Mouse (Mus musculus): Measurements from ENCODE around the gene Pramef20. TPM values are rescaled to one million over a fixed set of nuclear protein-coding genes. Genes with fewer than 3 reads are reported as not detected.

Pramef20 gene
- not detected in 2 replicates for polyA plus RNA-seq (2015; fragmentation: Nextera tagmentation; extraction: Ambion mirVana)

DNA sequence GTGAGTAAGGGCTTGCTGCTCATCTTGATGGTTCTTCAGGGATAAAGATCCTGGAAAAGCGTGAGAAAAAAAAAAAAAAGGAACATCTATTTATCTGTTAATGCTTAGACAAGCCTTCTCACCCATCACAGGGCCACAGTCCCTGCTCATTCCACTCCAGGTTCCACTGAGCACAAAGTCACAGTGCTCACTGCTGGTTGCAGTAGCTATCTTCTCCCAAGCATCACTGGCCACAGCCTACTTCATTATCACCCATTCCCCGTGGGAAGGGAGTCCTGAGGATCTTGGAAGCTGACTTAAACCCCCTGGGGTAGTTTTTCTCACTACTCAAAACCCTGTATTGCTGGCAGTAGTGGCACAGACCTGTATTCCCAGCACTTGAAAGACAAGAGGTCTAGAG, at the start of gene Pramef20:
Pramef20 (minus strand) TSS at position 23 of the 400 bp plus-strand sequence.
- Histone ChIP-seq H3K4me2 (ENCODE audit: low read length) (no peak within 1 kb of the TSS), H3K36me3 (ENCODE audit: insufficient read depth, low read length) (no peaks in the 10 kb centered on the region), H3K4me1 (replicated peaks; ENCODE audit: insufficient read depth, low read length) (no peaks in the 10 kb centered on the region), H3K27ac (no peak within 1 kb of the TSS), H3K4me3 (replicated peaks; ENCODE audit: low read depth, low read length) (no peak within 1 kb of the TSS), H3K9ac (ENCODE audit: low read depth, low read length) (no peak within 1 kb of the TSS), H3K9me3 (replicated peaks; ENCODE audit: low read length) (no peaks in the 10 kb centered on the region), H3K27me3 (ENCODE audit: insufficient read depth, low read length) (no peaks in the 10 kb centered on the region)
- ATAC-seq (replicated peaks; ENCODE audit: low FRiP score, low read depth) (no peak), DNase-seq (ENCODE audit: low spot score) (no peak)
- TF ChIP-seq CTCF (IDR thresholded peaks at IDR 0.05; ENCODE audit: low read depth), result no peak
- WGBS, result 55% methylated on average over 2 of the region's 2 CpGs

DNA sequence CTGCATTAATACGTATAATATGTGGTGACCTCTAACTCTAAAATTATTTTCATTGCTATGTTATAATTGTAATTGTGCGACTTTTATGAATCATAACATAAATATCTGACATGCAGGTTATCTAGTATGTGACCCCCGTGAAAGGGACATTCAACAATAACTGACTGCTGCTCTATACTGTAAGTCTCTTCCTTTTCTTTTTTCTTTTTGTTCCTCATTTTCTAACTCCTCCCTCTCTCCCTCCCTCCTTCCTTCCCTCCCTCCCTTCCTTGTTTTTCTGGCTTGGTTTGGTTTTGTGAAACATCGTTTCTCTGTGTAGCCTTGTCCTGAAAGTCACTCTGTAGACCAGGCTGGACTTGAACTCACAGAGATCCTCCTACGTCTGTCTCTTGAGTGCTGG, 46.9 kb upstream of the Pramef20 start:
- no peak for TF ChIP-seq CTCF (IDR thresholded peaks at IDR 0.05; ENCODE audit: low read depth)

DNA sequence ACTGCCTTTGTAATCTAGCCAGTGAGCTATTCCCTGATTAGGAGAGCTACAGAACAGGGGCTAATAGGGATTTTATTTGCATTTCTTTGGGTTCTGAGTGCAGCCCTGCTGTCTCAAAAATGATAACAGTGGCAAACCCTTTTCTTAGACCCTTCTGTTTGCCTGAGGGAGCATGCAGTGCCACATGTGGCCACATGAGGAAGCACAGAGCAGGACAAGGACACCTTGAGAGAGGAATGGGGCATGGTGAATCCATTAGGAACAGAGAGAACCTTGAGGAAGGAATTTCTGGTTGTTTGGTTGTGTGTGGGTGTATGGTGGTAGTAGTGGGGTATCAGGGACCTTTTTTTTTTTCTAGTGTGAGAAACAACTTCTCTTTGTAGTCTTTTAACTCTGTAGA, 42.9 kb upstream of the Pramef20 start:
- Histone ChIP-seq H3K9me3 (replicated peaks; ENCODE audit: low read length) (no peaks in the 10 kb centered on the region), H3K27ac (no peak overlapping the region), H3K9ac (ENCODE audit: low read depth, low read length) (no peak overlapping the region), H3K4me1 (replicated peaks; ENCODE audit: insufficient read depth, low read length) (no peaks in the 10 kb centered on the region), H3K36me3 (ENCODE audit: insufficient read depth, low read length) (no peaks in the 10 kb centered on the region), H3K4me2 (ENCODE audit: low read length) (no peak overlapping the region), H3K27me3 (ENCODE audit: insufficient read depth, low read length) (no peaks in the 10 kb centered on the region), H3K4me3 (replicated peaks; ENCODE audit: low read depth, low read length) (no peak overlapping the region)
- DNase-seq (ENCODE audit: low spot score) (no peak), ATAC-seq (replicated peaks; ENCODE audit: low FRiP score, low read depth) (no peak)
- peak; percentile 53 for TF ChIP-seq CTCF (IDR thresholded peaks at IDR 0.05; ENCODE audit: low read depth)

More for the DNA sequence above, 46.9 kb upstream of the Pramef20 start:
- no peak overlapping the region for H3K27ac ChIP-seq
- no peaks in the 10 kb centered on the region for H3K4me1 ChIP-seq (replicated peaks; ENCODE audit: insufficient read depth, low read length)
- H3K36me3 ChIP-seq (ENCODE audit: insufficient read depth, low read length), result no peaks in the 10 kb centered on the region
- H3K4me3 ChIP-seq (replicated peaks; ENCODE audit: low read depth, low read length), result no peak overlapping the region
- no peak overlapping the region for H3K9ac ChIP-seq (ENCODE audit: low read depth, low read length)
- H3K4me2 ChIP-seq (ENCODE audit: low read length), result no peak overlapping the region
- H3K27me3 ChIP-seq (ENCODE audit: insufficient read depth, low read length), result no peaks in the 10 kb centered on the region
- ATAC-seq (replicated peaks; ENCODE audit: low FRiP score, low read depth) (no peak), DNase-seq (ENCODE audit: low spot score) (no peak)
- whole genome bisulfite sequencing, result 71% methylated on average over 5 of the region's 5 CpGs
- no peaks in the 10 kb centered on the region for H3K9me3 ChIP-seq (replicated peaks; ENCODE audit: low read length)

DNA sequence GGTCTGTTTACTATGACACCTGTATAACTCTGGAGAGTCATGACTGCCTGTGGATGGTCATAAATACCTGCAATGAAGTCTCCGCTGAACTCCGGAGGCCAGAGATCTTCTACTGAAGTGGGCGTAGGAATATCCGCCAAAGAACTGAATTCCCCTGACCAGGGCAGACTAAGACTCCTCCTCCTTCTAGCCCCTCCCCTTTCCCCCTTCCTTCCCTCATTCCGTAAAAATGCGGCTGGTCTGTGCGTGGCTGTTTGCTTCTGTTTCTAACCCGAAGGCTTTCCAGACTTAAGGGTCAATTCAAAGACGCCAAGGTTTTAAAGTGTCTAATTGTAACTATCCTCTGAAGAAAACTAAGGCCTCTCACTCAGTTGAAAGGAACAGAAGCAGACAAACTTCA, 30.6 kb upstream of the Pramef20 start, which contains the start of gene Pramef12:
Pramef12 (minus strand) TSS at position 175 of the 400 bp plus-strand sequence.
- Histone ChIP-seq H3K9me3 (replicated peaks; ENCODE audit: low read length) (no peaks in the 10 kb centered on the region), H3K4me1 (replicated peaks; ENCODE audit: insufficient read depth, low read length) (no peaks in the 10 kb centered on the region), H3K4me2 (ENCODE audit: low read length) (no peak within 1 kb of the TSS), H3K27ac (no peak within 1 kb of the TSS), H3K9ac (ENCODE audit: low read depth, low read length) (no peak within 1 kb of the TSS), H3K4me3 (replicated peaks; ENCODE audit: low read depth, low read length) (no peak within 1 kb of the TSS), H3K36me3 (ENCODE audit: insufficient read depth, low read length) (no peaks in the 10 kb centered on the region), H3K27me3 (ENCODE audit: insufficient read depth, low read length) (no peaks in the 10 kb centered on the region)
- TF ChIP-seq CTCF (IDR thresholded peaks at IDR 0.05; ENCODE audit: low read depth), result no peak
- 75% methylated on average over 9 of the region's 9 CpGs for WGBS
- ATAC-seq (replicated peaks; ENCODE audit: low FRiP score, low read depth) (no peak), DNase-seq (ENCODE audit: low spot score) (no peak)

DNA sequence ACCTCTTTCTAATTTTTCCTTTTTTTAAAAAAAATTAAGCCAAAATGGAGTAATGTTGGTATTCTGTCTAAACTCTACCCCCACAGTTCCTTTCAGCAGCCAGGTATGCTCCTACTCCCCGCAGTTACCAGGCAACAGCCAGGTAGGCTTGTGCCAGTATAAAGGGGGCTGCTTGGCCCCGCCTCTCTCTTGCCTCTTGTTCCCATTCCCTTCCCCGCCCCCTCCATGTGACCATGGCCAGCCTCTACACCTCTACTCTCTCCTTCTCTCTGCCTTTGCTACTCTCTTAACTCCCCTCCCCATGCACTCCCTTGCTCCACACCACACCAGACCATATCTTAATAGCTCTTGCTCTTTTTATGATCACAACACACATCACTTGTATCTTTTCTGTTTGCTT, 28.5 kb upstream of the Pramef20 start:
- TF ChIP-seq CTCF (IDR thresholded peaks at IDR 0.05; ENCODE audit: low read depth), result no peak
- 70% methylated on average over 3 of the region's 3 CpGs for WGBS
- DNase-seq (ENCODE audit: low spot score), result no peak

DNA sequence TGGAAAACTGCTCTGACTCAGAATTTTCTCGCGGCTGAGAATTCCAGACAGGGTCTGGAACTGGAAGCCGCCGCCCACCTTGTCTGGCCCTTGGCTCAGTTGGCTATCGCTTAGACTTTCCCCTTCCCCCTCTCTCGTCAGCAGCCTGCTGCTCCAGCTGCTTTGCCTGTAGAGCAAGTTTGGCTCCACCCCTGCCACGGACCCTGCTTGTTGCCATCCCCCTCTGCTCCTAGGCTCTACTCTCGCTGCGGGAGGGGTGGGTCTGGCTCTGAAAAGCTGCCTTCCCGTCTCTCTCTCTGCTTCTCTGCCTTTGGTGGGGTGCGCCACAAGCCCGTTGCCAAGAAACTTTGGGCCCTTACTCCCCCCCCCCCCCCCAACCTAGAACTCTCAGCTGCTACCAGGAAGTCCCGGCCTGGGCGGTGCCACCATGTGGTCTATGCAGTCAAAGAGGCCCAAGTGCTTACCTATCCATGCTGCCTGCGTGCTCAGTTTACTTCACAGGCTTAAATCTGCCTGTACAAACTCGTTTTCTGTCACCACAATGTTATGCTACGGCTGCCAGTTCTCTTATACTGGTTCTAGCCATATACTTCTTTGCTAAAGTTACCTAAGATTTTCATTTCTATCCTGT, 26.8 kb upstream of the Pramef20 start:
- Histone ChIP-seq H3K27ac (no peak overlapping the region), H3K4me2 (ENCODE audit: low read length) (peak overlapping the region; percentile 56), H3K36me3 (ENCODE audit: insufficient read depth, low read length) (no peaks in the 10 kb centered on the region), H3K9ac (ENCODE audit: low read depth, low read length) (peak overlapping the region; percentile 37; the same call in 1 of the 2 replicates), H3K4me3 (replicated peaks; ENCODE audit: low read depth, low read length) (peak overlapping the region; percentile 21; the same call in 1 of the 2 replicates), H3K27me3 (ENCODE audit: insufficient read depth, low read length) (no peaks in the 10 kb centered on the region), H3K4me1 (replicated peaks; ENCODE audit: insufficient read depth, low read length) (no peaks in the 10 kb centered on the region), H3K9me3 (replicated peaks; ENCODE audit: low read length) (no peaks in the 10 kb centered on the region)
- ATAC-seq (replicated peaks; ENCODE audit: low FRiP score, low read depth), result peak; percentile 90
- peak; percentile 79 for DNase-seq (ENCODE audit: low spot score)
- TF ChIP-seq CTCF (IDR thresholded peaks at IDR 0.05; ENCODE audit: low read depth), result no peak
- 3% methylated on average over 16 of the region's 17 CpGs for WGBS

More for the DNA sequence above, 28.5 kb upstream of the Pramef20 start:
- no peak overlapping the region for H3K27ac ChIP-seq
- H3K9me3 ChIP-seq (replicated peaks; ENCODE audit: low read length), result no peaks in the 10 kb centered on the region
- no peak for ATAC-seq (replicated peaks; ENCODE audit: low FRiP score, low read depth)
- no peaks in the 10 kb centered on the region for H3K4me1 ChIP-seq (replicated peaks; ENCODE audit: insufficient read depth, low read length)
- no peak overlapping the region for H3K9ac ChIP-seq (ENCODE audit: low read depth, low read length)
- H3K36me3 ChIP-seq (ENCODE audit: insufficient read depth, low read length), result no peaks in the 10 kb centered on the region
- H3K27me3 ChIP-seq (ENCODE audit: insufficient read depth, low read length), result no peaks in the 10 kb centered on the region
- H3K4me3 ChIP-seq (replicated peaks; ENCODE audit: low read depth, low read length), result no peak overlapping the region
- no peak overlapping the region for H3K4me2 ChIP-seq (ENCODE audit: low read length)
